Mouse (Mus musculus): ENCODE data around the gene Wt1. TPM values are rescaled to one million over a fixed set of nuclear protein-coding genes. Genes with fewer than 3 reads are reported as not detected.

The Wt1 gene
- 1 to 10 TPM; 4.2 to 5.7 TPM for total RNA-seq (2021)
- polyA plus RNA-seq (2012; rRNA removed), result 6.5 and 7.6 TPM in 2 replicates
- long read RNA-seq, partial matches to known transcripts, result 0 of 4 reads
- long read RNA-seq, other reads (novel, unspliced or antisense), result 2 of 4 reads

GRCm38 (mm10) chr2:105126279-105126678 is at the start of gene Wt1:
Gene Wt1 (plus strand): TSS chr2:105126529.
- Histone ChIP-seq H3K9ac (ENCODE audit: low read depth, low read length) (peak within 1 kb of the TSS; percentile 76), H3K27ac (peak within 1 kb of the TSS; percentile 40), H3K4me1 (ENCODE audit: control insufficient read depth, insufficient read depth, low read length) (no peaks in the 10 kb centered on the region), H3K27me3 (ENCODE audit: control insufficient read depth, insufficient read depth, low read length) (peaks cover 15% of the 10 kb centered on the region), H3K4me3 (peak within 1 kb of the TSS; percentile 58), H3K36me3 (ENCODE audit: control insufficient read depth, insufficient read depth, low read length) (no peaks in the 10 kb centered on the region), H3K79me2 (replicated peaks; ENCODE audit: control insufficient read depth, insufficient read depth, low read length) (no peaks in the 10 kb centered on the region)
- DNase-seq, result peak; percentile 63 to 70
- TF ChIP-seq CTCF (IDR thresholded peaks at IDR 0.05) (no peak), EP300 (IDR thresholded peaks at IDR 0.05; ENCODE audit: insufficient read depth, low read depth, low read length) (no peak), POLR2A (IDR thresholded peaks at IDR 0.05; ENCODE audit: insufficient read depth, low read depth, low read length) (no peak)
- WGBS, result 2% methylated on average over 24 of the region's 25 CpGs
- intact Hi-C loops (cut with DNase I), result loop anchor here (2.0 to 10.0 kb wide), 4 partner anchors 17 to 559 kb away; no protein-coding TSS in a partner anchor

- DNase-seq, result no peak
- intact Hi-C loops (cut with DNase I), result no loop called here
- Histone ChIP-seq H3K36me3 (ENCODE audit: control insufficient read depth, insufficient read depth, low read length) (no peaks in the 10 kb centered on the region), H3K27ac (no peak overlapping the region), H3K79me2 (replicated peaks; ENCODE audit: control insufficient read depth, insufficient read depth, low read length) (no peaks in the 10 kb centered on the region), H3K4me1 (ENCODE audit: control insufficient read depth, insufficient read depth, low read length) (no peaks in the 10 kb centered on the region), H3K9ac (ENCODE audit: low read depth, low read length) (no peak overlapping the region), H3K4me3 (no peak overlapping the region), H3K27me3 (ENCODE audit: control insufficient read depth, insufficient read depth, low read length) (no peaks in the 10 kb centered on the region)
- WGBS, result 90% methylated on average over 7 of the region's 7 CpGs
- TF ChIP-seq EP300 (IDR thresholded peaks at IDR 0.05; ENCODE audit: insufficient read depth, low read depth, low read length), result no peak
- no peak for TF ChIP-seq CTCF (IDR thresholded peaks at IDR 0.05)
- no peak for TF ChIP-seq POLR2A (IDR thresholded peaks at IDR 0.05; ENCODE audit: insufficient read depth, low read depth, low read length)
Observed at GRCm38 (mm10) chr2:105077151-105077550, 49.2 kb upstream of the Wt1 start.

- Histone ChIP-seq H3K36me3 (ENCODE audit: control insufficient read depth, insufficient read depth, low read length) (no peaks in the 10 kb centered on the region), H3K9ac (ENCODE audit: low read depth, low read length) (no peak overlapping the region), H3K79me2 (replicated peaks; ENCODE audit: control insufficient read depth, insufficient read depth, low read length) (no peaks in the 10 kb centered on the region), H3K27me3 (ENCODE audit: control insufficient read depth, insufficient read depth, low read length) (no peaks in the 10 kb centered on the region), H3K4me3 (no peak overlapping the region), H3K27ac (no peak overlapping the region), H3K4me1 (ENCODE audit: control insufficient read depth, insufficient read depth, low read length) (no peaks in the 10 kb centered on the region)
- intact Hi-C loops (cut with DNase I), result no loop called here
- TF ChIP-seq EP300 (IDR thresholded peaks at IDR 0.05; ENCODE audit: insufficient read depth, low read depth, low read length), result no peak
- no peak for TF ChIP-seq POLR2A (IDR thresholded peaks at IDR 0.05; ENCODE audit: insufficient read depth, low read depth, low read length)
- TF ChIP-seq CTCF (IDR thresholded peaks at IDR 0.05), result no peak
- DNase-seq, result no peak
- 36% methylated on average over 9 of the region's 9 CpGs for WGBS
Observed at GRCm38 (mm10) chr2:105082256-105082790, 44.0 kb upstream of the Wt1 start.

GRCm38 (mm10) chr2:105084035-105084434 is 42.3 kb upstream of the Wt1 start:
- H3K27me3 ChIP-seq (ENCODE audit: control insufficient read depth, insufficient read depth, low read length), result no peaks in the 10 kb centered on the region
- 69% methylated on average over 4 of the region's 4 CpGs for WGBS

GRCm38 (mm10) chr2:105086081-105086480 is 40.2 kb upstream of the Wt1 start:
- Histone ChIP-seq H3K79me2 (replicated peaks; ENCODE audit: control insufficient read depth, insufficient read depth, low read length) (no peaks in the 10 kb centered on the region), H3K27ac (no peak overlapping the region), H3K4me1 (ENCODE audit: control insufficient read depth, insufficient read depth, low read length) (no peaks in the 10 kb centered on the region), H3K27me3 (ENCODE audit: control insufficient read depth, insufficient read depth, low read length) (no peaks in the 10 kb centered on the region), H3K36me3 (ENCODE audit: control insufficient read depth, insufficient read depth, low read length) (no peaks in the 10 kb centered on the region), H3K4me3 (no peak overlapping the region), H3K9ac (ENCODE audit: low read depth, low read length) (no peak overlapping the region)
- no peak for TF ChIP-seq CTCF (IDR thresholded peaks at IDR 0.05)
- no peak for TF ChIP-seq POLR2A (IDR thresholded peaks at IDR 0.05; ENCODE audit: insufficient read depth, low read depth, low read length)
- TF ChIP-seq EP300 (IDR thresholded peaks at IDR 0.05; ENCODE audit: insufficient read depth, low read depth, low read length), result no peak
- intact Hi-C loops (cut with DNase I), result no loop called here
- WGBS, result 81% methylated on average over 3 of the region's 3 CpGs
- no peak for DNase-seq

More at GRCm38 (mm10) chr2:105084035-105084434, 42.3 kb upstream of the Wt1 start:
- H3K79me2 ChIP-seq (replicated peaks; ENCODE audit: control insufficient read depth, insufficient read depth, low read length), result no peaks in the 10 kb centered on the region
- no peaks in the 10 kb centered on the region for H3K4me1 ChIP-seq (ENCODE audit: control insufficient read depth, insufficient read depth, low read length)
- no peak overlapping the region for H3K9ac ChIP-seq (ENCODE audit: low read depth, low read length)
- H3K27ac ChIP-seq, result no peak overlapping the region
- TF ChIP-seq EP300 (IDR thresholded peaks at IDR 0.05; ENCODE audit: insufficient read depth, low read depth, low read length) (no peak), CTCF (IDR thresholded peaks at IDR 0.05) (no peak), POLR2A (IDR thresholded peaks at IDR 0.05; ENCODE audit: insufficient read depth, low read depth, low read length) (no peak)
- H3K4me3 ChIP-seq, result no peak overlapping the region
- DNase-seq, result no peak
- H3K36me3 ChIP-seq (ENCODE audit: control insufficient read depth, insufficient read depth, low read length), result no peaks in the 10 kb centered on the region
- intact Hi-C loops (cut with DNase I), result no loop called here

- WGBS, result 75% methylated on average over 3 of the region's 3 CpGs
- Histone ChIP-seq H3K36me3 (ENCODE audit: control insufficient read depth, insufficient read depth, low read length) (no peaks in the 10 kb centered on the region), H3K4me1 (ENCODE audit: control insufficient read depth, insufficient read depth, low read length) (no peaks in the 10 kb centered on the region), H3K79me2 (replicated peaks; ENCODE audit: control insufficient read depth, insufficient read depth, low read length) (no peaks in the 10 kb centered on the region), H3K27me3 (ENCODE audit: control insufficient read depth, insufficient read depth, low read length) (0 out of 2 replicates have a peak, but pooled peaks cover 1% of the 10 kb centered on the region), H3K4me3 (no peak overlapping the region), H3K9ac (ENCODE audit: low read depth, low read length) (no peak overlapping the region), H3K27ac (no peak overlapping the region)
- intact Hi-C loops (cut with DNase I), result no loop called here
- no peak for DNase-seq
- TF ChIP-seq EP300 (IDR thresholded peaks at IDR 0.05; ENCODE audit: insufficient read depth, low read depth, low read length) (no peak), POLR2A (IDR thresholded peaks at IDR 0.05; ENCODE audit: insufficient read depth, low read depth, low read length) (no peak), CTCF (IDR thresholded peaks at IDR 0.05) (no peak)
Observed at GRCm38 (mm10) chr2:105088005-105088404, 38.3 kb upstream of the Wt1 start.
